Mouse (Mus musculus) heart, embryonic 15.5 days (tissue): ENCODE data around the gene Cpne7. TPM values are rescaled to one million over a fixed set of nuclear protein-coding genes. Genes with fewer than 3 reads are reported as not detected.

Source experiments
- ATAC-seq: fragments of 200-750 bp; cut with Nextera tagmentation; replicated peaks from 2 replicates; pipeline ENCODE4 v1.8.0; 2017; ENCODE audit warnings: low read depth, moderate TSS enrichment; ENCODE audit not compliant: insufficient number of reproducible peaks, insufficient read depth, low FRiP score
- H3K27ac ChIP-seq: fragments of 300-500 bp; sonication (generic); 2 replicates; pipeline ENCODE4 v1.5.1; 2015; ENCODE audit warnings: mild to moderate bottlenecking, inconsistent platforms
- H3K27me3 ChIP-seq: fragments of 300-500 bp; sonication (generic); 2 replicates; pipeline ENCODE4 v1.6.1; 2015; ENCODE audit warnings: inconsistent platforms
- H3K36me3 ChIP-seq: fragments of 300-500 bp; sonication (generic); 2 replicates; pipeline ENCODE4 v1.6.1; 2015; ENCODE audit warnings: mild to moderate bottlenecking, inconsistent platforms
- H3K4me1 ChIP-seq: fragments of 300-500 bp; sonication (generic); replicated peaks from 2 replicates; pipeline ENCODE4 v1.6.1; 2015; ENCODE audit warnings: inconsistent platforms
- H3K4me2 ChIP-seq: fragments of 300-500 bp; sonication (generic); 2 replicates; pipeline ENCODE4 v1.6.1; 2015; ENCODE audit warnings: inconsistent platforms, mild to moderate bottlenecking, moderate library complexity
- H3K4me3 ChIP-seq: fragments of 300-500 bp; sonication (generic); 2 replicates; pipeline ENCODE4 v1.5.1; 2015; ENCODE audit warnings: mild to moderate bottlenecking, inconsistent platforms
- H3K9ac ChIP-seq: fragments of 300-500 bp; sonication (generic); 2 replicates; pipeline ENCODE4 v1.6.1; 2015; ENCODE audit warnings: mild to moderate bottlenecking, inconsistent platforms
- H3K9me3 ChIP-seq: fragments of 300-500 bp; sonication (generic); replicated peaks from 2 replicates; pipeline ENCODE4 v1.6.1; 2016; ENCODE audit warnings: inconsistent platforms
- WGBS: fragments of 180-500 bp; shearing (Covaris S2); methylation state at CpG from one replicate; pipeline ENCODE4 v1.1.7; 2015; ENCODE audit warnings: mixed read lengths; 5-methylcytosine and 5-hydroxymethylcytosine counted together
- polyA plus RNA-seq: library from polyadenylated mRNA; unstranded; fragments of >200 nt; fragmentation: Nextera tagmentation; extraction: Ambion mirVana; gene quantifications from 2 replicates; pipeline ENCODE4 v1.2.1, GENCODE M21; 2015

The Cpne7 gene
- polyA plus RNA-seq, result 0.18 and 0.25 TPM in 2 replicates

- H3K27me3 ChIP-seq, result peaks cover 59% of the 10 kb centered on the region
- 1% methylated on average over 50 of the region's 51 CpGs for WGBS
These were observed at the start of gene Cpne7 for GRCm38 (mm10) chr8:123117127-123117731. TSS of gene Cpne7 (plus strand) at chr8:123117374.

GRCm38 (mm10) chr8:123071176-123071575, 46.0 kb upstream of the Cpne7 start:
- H3K9me3 ChIP-seq, result no peaks in the 10 kb centered on the region
- peaks cover 18% of the 10 kb centered on the region for H3K4me1 ChIP-seq
- no peaks in the 10 kb centered on the region for H3K27me3 ChIP-seq
- peak overlapping the region; percentile 53 for H3K27ac ChIP-seq
- 0 out of 2 replicates have a peak, but pooled peaks have one; percentile 35 for ATAC-seq
- no peak overlapping the region for H3K4me3 ChIP-seq
- H3K36me3 ChIP-seq, result peaks cover 42% of the 10 kb centered on the region
- H3K4me2 ChIP-seq, result no peak overlapping the region
- H3K9ac ChIP-seq, result peak overlapping the region; percentile 19; the same call in 1 of the 2 replicates
- WGBS, result 29% methylated on average over 4 of the region's 4 CpGs

More at GRCm38 (mm10) chr8:123117127-123117731, at the start of gene Cpne7:
- H3K4me3 ChIP-seq, result peak within 1 kb of the TSS; percentile 50
- no peaks in the 10 kb centered on the region for H3K9me3 ChIP-seq
- H3K27ac ChIP-seq, result no peak within 1 kb of the TSS
- no peaks in the 10 kb centered on the region for H3K36me3 ChIP-seq
- peak; percentile 50; the same call in 1 of the 2 replicates for ATAC-seq
- peak within 1 kb of the TSS; percentile 87 for H3K4me2 ChIP-seq
- H3K9ac ChIP-seq, result peak within 1 kb of the TSS; percentile 31
- peaks cover 22% of the 10 kb centered on the region for H3K4me1 ChIP-seq

GRCm38 (mm10) chr8:123077213-123077612, 40.0 kb upstream of the Cpne7 start:
- Histone ChIP-seq H3K27ac (no peak overlapping the region), H3K4me1 (no peaks in the 10 kb centered on the region)

GRCm38 (mm10) chr8:123082993-123083392, 34.2 kb upstream of the Cpne7 start:
- Histone ChIP-seq H3K4me3 (no peak overlapping the region), H3K27me3 (no peaks in the 10 kb centered on the region), H3K27ac (no peak overlapping the region), H3K4me1 (no peaks in the 10 kb centered on the region), H3K9me3 (no peaks in the 10 kb centered on the region), H3K9ac (no peak overlapping the region), H3K36me3 (peaks cover 81% of the 10 kb centered on the region), H3K4me2 (no peak overlapping the region)
- 87% methylated on average over 6 of the region's 6 CpGs for WGBS
- no peak for ATAC-seq

More at GRCm38 (mm10) chr8:123077213-123077612, 40.0 kb upstream of the Cpne7 start:
- Histone ChIP-seq H3K4me2 (no peak overlapping the region), H3K9me3 (no peaks in the 10 kb centered on the region), H3K9ac (no peak overlapping the region), H3K36me3 (peaks cover 78% of the 10 kb centered on the region), H3K27me3 (no peaks in the 10 kb centered on the region), H3K4me3 (no peak overlapping the region)
- no peak for ATAC-seq
- 78% methylated on average over 6 of the region's 6 CpGs for WGBS

- H3K4me3 ChIP-seq, result no peak overlapping the region
- no peaks in the 10 kb centered on the region for H3K27me3 ChIP-seq
- no peak for ATAC-seq
- no peaks in the 10 kb centered on the region for H3K4me1 ChIP-seq
- no peaks in the 10 kb centered on the region for H3K9me3 ChIP-seq
- H3K36me3 ChIP-seq, result peaks cover 83% of the 10 kb centered on the region
- 91% methylated on average over 12 of the region's 12 CpGs for WGBS
- H3K4me2 ChIP-seq, result no peak overlapping the region
- no peak overlapping the region for H3K27ac ChIP-seq
- H3K9ac ChIP-seq, result no peak overlapping the region
These were observed 33.6 kb upstream of the Cpne7 start for GRCm38 (mm10) chr8:123083610-123084009.

- no peak overlapping the region for H3K27ac ChIP-seq
- 76% methylated on average over 9 of the region's 9 CpGs for WGBS
These were observed 29.9 kb upstream of the Cpne7 start for GRCm38 (mm10) chr8:123087289-123087688.

GRCm38 (mm10) chr8:123097216-123097615, 20.0 kb upstream of the Cpne7 start:
- peaks cover 36% of the 10 kb centered on the region for H3K36me3 ChIP-seq

More at GRCm38 (mm10) chr8:123087289-123087688, 29.9 kb upstream of the Cpne7 start:
- Histone ChIP-seq H3K9ac (no peak overlapping the region), H3K9me3 (no peaks in the 10 kb centered on the region), H3K36me3 (peaks cover 87% of the 10 kb centered on the region), H3K4me2 (no peak overlapping the region), H3K4me1 (no peaks in the 10 kb centered on the region), H3K4me3 (no peak overlapping the region), H3K27me3 (no peaks in the 10 kb centered on the region)
- no peak for ATAC-seq

GRCm38 (mm10) chr8:123097786-123098584, 19.2 kb upstream of the Cpne7 start:
- WGBS, result 80% methylated on average over 12 of the region's 12 CpGs
- Histone ChIP-seq H3K36me3 (peaks cover 34% of the 10 kb centered on the region), H3K4me2 (no peak overlapping the region), H3K9me3 (no peaks in the 10 kb centered on the region), H3K27me3 (no peaks in the 10 kb centered on the region), H3K4me1 (peaks cover 4% of the 10 kb centered on the region; the same call in 1 of the 2 replicates), H3K4me3 (no peak overlapping the region), H3K27ac (no peak overlapping the region), H3K9ac (no peak overlapping the region)
- no peak for ATAC-seq

More at GRCm38 (mm10) chr8:123097216-123097615, 20.0 kb upstream of the Cpne7 start:
- no peaks in the 10 kb centered on the region for H3K9me3 ChIP-seq
- H3K4me2 ChIP-seq, result no peak overlapping the region
- no peak overlapping the region for H3K27ac ChIP-seq
- ATAC-seq, result no peak
- no peak overlapping the region for H3K4me3 ChIP-seq
- H3K27me3 ChIP-seq, result no peaks in the 10 kb centered on the region
- H3K4me1 ChIP-seq, result peaks cover 4% of the 10 kb centered on the region; the same call in 1 of the 2 replicates
- H3K9ac ChIP-seq, result no peak overlapping the region
- 87% methylated on average over 11 of the region's 11 CpGs for WGBS

- 53% methylated on average over 8 of the region's 8 CpGs for WGBS
- H3K27ac ChIP-seq, result no peak overlapping the region
- H3K4me1 ChIP-seq, result peaks cover 18% of the 10 kb centered on the region
- no peak for ATAC-seq
- peaks cover 34% of the 10 kb centered on the region for H3K36me3 ChIP-seq
- H3K27me3 ChIP-seq, result no peaks in the 10 kb centered on the region
- no peak overlapping the region for H3K4me2 ChIP-seq
- H3K9ac ChIP-seq, result no peak overlapping the region
- H3K4me3 ChIP-seq, result no peak overlapping the region
- no peaks in the 10 kb centered on the region for H3K9me3 ChIP-seq
These were observed 16.9 kb upstream of the Cpne7 start for GRCm38 (mm10) chr8:123100288-123100687.

- Histone ChIP-seq H3K27ac (no peak overlapping the region), H3K4me1 (peaks cover 18% of the 10 kb centered on the region), H3K9ac (no peak overlapping the region; the same call in 1 of the 2 replicates), H3K27me3 (no peaks in the 10 kb centered on the region), H3K4me2 (peak overlapping the region; percentile 88; the same call in 1 of the 2 replicates), H3K36me3 (peaks cover 34% of the 10 kb centered on the region), H3K4me3 (no peak overlapping the region), H3K9me3 (no peaks in the 10 kb centered on the region)
- no peak for ATAC-seq
- WGBS, result 78% methylated on average over 4 of the region's 4 CpGs
These were observed 15.9 kb upstream of the Cpne7 start for GRCm38 (mm10) chr8:123101244-123101643.
